Mouse (Mus musculus): ENCODE results near the gene Dctpp1. TPM values are rescaled to one million over a fixed set of nuclear protein-coding genes. Genes with fewer than 3 reads are reported as not detected.
A peak's percentile ranks its signal among the peaks of the same experiment; 100 is the strongest.

Gene Dctpp1
- polyA plus RNA-seq, 1 experiment from 2014 or later = 292 TPM

DNA sequence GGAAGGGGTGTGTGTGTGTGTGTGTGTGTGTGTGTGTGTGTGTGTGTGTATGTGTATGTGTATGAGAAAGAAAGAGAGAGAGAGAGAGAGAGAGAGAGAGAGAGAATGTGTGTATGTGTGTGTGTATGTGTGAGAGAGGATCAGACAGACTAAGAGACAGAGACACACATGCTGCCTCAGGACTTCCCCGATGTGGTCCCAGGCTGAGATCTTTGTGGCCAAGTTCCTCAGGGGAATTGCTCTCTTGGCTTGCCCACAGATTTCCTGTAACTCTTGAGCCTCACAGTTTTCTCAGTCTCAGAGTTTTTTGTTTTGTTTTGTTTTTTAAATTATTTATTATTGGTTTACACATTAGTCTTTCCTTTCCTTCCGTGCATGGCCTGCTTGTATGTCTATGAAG, 28.8 kb upstream of the Dctpp1 start:
- no peak overlapping the region for H3K9ac ChIP-seq (ENCODE audit: low read length)
- H3K4me1 ChIP-seq (ENCODE audit: control insufficient read depth, insufficient read depth, low read length) = no peaks in the 10 kb centered on the region
- H3K4me3 ChIP-seq (ENCODE audit: low read depth, low read length) = no peak overlapping the region

DNA sequence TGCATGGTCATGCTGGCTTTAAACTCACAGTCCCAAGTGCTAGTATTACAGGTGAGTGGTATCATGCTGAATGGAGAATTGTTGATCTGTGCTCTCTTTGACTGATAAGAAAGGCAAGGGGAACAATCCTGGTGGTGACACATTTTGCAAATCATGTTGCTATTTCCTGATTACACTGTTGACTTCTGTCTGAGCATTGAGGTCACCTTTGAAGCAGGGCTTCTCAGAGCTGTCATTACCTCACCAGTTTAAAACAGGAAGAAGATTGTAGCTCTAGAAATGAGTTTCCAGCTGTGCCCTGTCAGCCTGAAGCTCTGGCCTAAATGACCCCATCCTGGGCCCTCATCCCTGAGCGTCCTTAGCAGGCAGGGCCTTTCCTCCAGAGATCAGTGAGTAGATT, 27.4 kb upstream of the Dctpp1 start:
- Histone ChIP-seq H3K9ac (ENCODE audit: low read length) (no peak overlapping the region), H3K4me3 (ENCODE audit: low read depth, low read length) (no peak overlapping the region), H3K27me3 (ENCODE audit: control insufficient read depth, insufficient read depth, low read length) (no peaks in the 10 kb centered on the region), H3K9me3 (ENCODE audit: control insufficient read depth, low read length) (peaks cover 6% of the 10 kb centered on the region; the same call in 1 of the 2 replicates), H3K36me3 (ENCODE audit: control insufficient read depth, insufficient read depth, low read length) (no peaks in the 10 kb centered on the region), H3K4me2 (ENCODE audit: low read depth, severe bottlenecking) (no peak overlapping the region), H3K27ac (replicated peaks; ENCODE audit: low read depth, low read length) (no peak overlapping the region), H3K4me1 (ENCODE audit: control insufficient read depth, insufficient read depth, low read length) (no peaks in the 10 kb centered on the region)
- WGBS = 80% methylated on average over 1 of the region's 1 CpGs
- DNase-seq (ENCODE audit: low spot score) = no peak
- ATAC-seq (ENCODE audit: insufficient number of reproducible peaks, low FRiP score, low TSS enrichment, low read depth) = no peak

More for the DNA sequence above, 28.8 kb upstream of the Dctpp1 start:
- ATAC-seq (ENCODE audit: insufficient number of reproducible peaks, low FRiP score, low TSS enrichment, low read depth) (no peak), DNase-seq (ENCODE audit: low spot score) (no peak)
- Histone ChIP-seq H3K4me2 (ENCODE audit: low read depth, severe bottlenecking) (no peak overlapping the region), H3K27ac (replicated peaks; ENCODE audit: low read depth, low read length) (no peak overlapping the region), H3K9me3 (ENCODE audit: control insufficient read depth, low read length) (peaks cover 6% of the 10 kb centered on the region; the same call in 1 of the 2 replicates), H3K36me3 (ENCODE audit: control insufficient read depth, insufficient read depth, low read length) (no peaks in the 10 kb centered on the region), H3K27me3 (ENCODE audit: control insufficient read depth, insufficient read depth, low read length) (no peaks in the 10 kb centered on the region)
- 87% methylated on average over 2 of the region's 2 CpGs for WGBS

DNA sequence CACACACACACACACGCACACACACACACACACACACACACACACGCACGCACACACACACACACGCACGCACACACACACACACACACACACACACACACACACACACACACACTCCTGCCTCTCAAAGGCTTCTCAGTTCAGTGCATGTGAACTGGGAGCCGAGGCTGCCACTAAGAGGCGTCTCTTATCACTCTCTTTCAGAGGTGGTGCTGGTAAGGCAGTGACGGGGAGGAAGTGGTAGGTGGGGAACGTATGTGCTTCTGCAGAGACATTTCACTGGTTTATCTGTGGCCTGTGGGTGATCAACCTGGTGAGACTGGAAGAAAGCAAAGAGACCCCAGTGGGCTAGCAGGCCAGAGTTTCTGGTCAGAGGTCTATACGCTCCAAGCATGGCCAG, 24.6 kb upstream of the Dctpp1 start:
- H3K4me3 ChIP-seq (ENCODE audit: low read depth, low read length) = no peak overlapping the region
- H3K27ac ChIP-seq (replicated peaks; ENCODE audit: low read depth, low read length) = no peak overlapping the region
- no peak overlapping the region for H3K4me2 ChIP-seq (ENCODE audit: low read depth, severe bottlenecking)
- H3K27me3 ChIP-seq (ENCODE audit: control insufficient read depth, insufficient read depth, low read length) = no peaks in the 10 kb centered on the region
- no peaks in the 10 kb centered on the region for H3K4me1 ChIP-seq (ENCODE audit: control insufficient read depth, insufficient read depth, low read length)
- WGBS = 81% methylated on average over 5 of the region's 10 CpGs
- H3K9ac ChIP-seq (ENCODE audit: low read length) = no peak overlapping the region
- H3K36me3 ChIP-seq (ENCODE audit: control insufficient read depth, insufficient read depth, low read length) = no peaks in the 10 kb centered on the region
- H3K9me3 ChIP-seq (ENCODE audit: control insufficient read depth, low read length) = peaks cover 6% of the 10 kb centered on the region; the same call in 1 of the 2 replicates
- DNase-seq (ENCODE audit: low spot score) (no peak), ATAC-seq (ENCODE audit: insufficient number of reproducible peaks, low FRiP score, low TSS enrichment, low read depth) (no peak)

DNA sequence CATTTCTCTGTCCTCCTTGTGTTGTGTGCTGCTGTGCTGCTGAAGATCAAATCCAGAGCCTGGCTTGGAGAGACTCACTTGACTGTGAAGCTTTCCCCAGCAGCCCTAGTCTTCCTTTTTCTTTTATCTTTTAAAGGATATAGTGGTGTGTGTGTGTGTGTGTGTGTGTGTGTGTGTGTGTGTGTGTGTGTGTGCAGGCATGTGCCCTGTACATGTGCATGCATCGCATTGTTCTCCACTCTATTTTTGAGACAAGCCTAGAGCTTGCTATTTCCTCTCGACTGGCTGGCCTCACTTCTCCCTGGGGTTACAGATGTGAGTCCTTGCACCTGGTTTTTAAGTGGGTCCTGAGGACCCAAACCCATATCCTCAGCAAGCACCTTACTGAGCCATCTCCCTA, 21.7 kb upstream of the Dctpp1 start:
- Histone ChIP-seq H3K9ac (ENCODE audit: low read length) (no peak overlapping the region), H3K4me2 (ENCODE audit: low read depth, severe bottlenecking) (no peak overlapping the region), H3K27ac (replicated peaks; ENCODE audit: low read depth, low read length) (no peak overlapping the region), H3K9me3 (ENCODE audit: control insufficient read depth, low read length) (no peaks in the 10 kb centered on the region; the same call in 1 of the 2 replicates), H3K36me3 (ENCODE audit: control insufficient read depth, insufficient read depth, low read length) (no peaks in the 10 kb centered on the region), H3K4me3 (ENCODE audit: low read depth, low read length) (no peak overlapping the region), H3K4me1 (ENCODE audit: control insufficient read depth, insufficient read depth, low read length) (no peaks in the 10 kb centered on the region), H3K27me3 (ENCODE audit: control insufficient read depth, insufficient read depth, low read length) (no peaks in the 10 kb centered on the region)
- DNase-seq (ENCODE audit: low spot score) (no peak), ATAC-seq (ENCODE audit: insufficient number of reproducible peaks, low FRiP score, low TSS enrichment, low read depth) (no peak)
- WGBS = 86% methylated on average over 2 of the region's 2 CpGs

DNA sequence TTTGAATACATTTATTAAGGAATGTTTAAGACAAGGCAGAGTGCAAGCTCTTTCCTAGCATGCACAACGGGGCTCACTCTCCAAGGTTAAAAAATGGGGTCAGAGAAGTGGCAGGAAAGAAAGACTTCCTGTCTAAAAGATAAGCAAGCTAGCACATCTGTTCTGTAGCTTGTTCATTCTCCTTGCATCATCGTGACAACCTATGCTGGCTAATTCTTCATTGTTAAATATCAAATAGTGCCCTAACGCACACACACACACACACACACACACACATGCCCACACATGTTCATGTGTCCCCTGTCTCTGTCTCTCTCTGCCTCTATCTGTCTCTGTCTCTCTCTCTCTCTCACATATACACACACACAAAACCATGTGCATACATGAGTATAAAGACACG, 20.6 kb upstream of the Dctpp1 start:
- 80% methylated on average over 4 of the region's 4 CpGs for WGBS
- H3K4me3 ChIP-seq (ENCODE audit: low read depth, low read length) = no peak overlapping the region

DNA sequence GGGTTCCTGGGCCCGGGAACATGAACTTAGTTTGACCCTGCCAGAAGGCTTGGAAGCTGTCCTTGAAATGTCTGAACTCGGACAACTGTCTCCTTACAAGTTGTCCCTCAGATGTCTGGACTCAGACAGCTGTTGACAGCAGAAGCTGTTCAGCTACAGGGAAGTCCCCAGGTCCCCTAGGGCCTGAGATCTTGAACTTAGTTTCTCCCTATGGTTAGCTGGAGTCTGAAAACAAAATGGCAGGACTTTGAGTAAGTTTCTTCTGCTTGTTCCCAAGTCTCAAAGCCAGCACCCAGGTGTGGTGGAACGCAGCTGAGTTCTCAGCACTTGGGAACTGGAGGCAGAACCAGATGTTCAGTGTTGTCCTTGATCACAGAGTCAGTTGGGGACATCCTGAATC, 19.6 kb upstream of the Dctpp1 start:
- Histone ChIP-seq H3K36me3 (ENCODE audit: control insufficient read depth, insufficient read depth, low read length) (no peaks in the 10 kb centered on the region), H3K27ac (replicated peaks; ENCODE audit: low read depth, low read length) (no peak overlapping the region), H3K9ac (ENCODE audit: low read length) (no peak overlapping the region), H3K9me3 (ENCODE audit: control insufficient read depth, low read length) (no peaks in the 10 kb centered on the region), H3K4me3 (ENCODE audit: low read depth, low read length) (no peak overlapping the region), H3K4me2 (ENCODE audit: low read depth, severe bottlenecking) (no peak overlapping the region), H3K4me1 (ENCODE audit: control insufficient read depth, insufficient read depth, low read length) (no peaks in the 10 kb centered on the region), H3K27me3 (ENCODE audit: control insufficient read depth, insufficient read depth, low read length) (no peaks in the 10 kb centered on the region)
- ATAC-seq (ENCODE audit: insufficient number of reproducible peaks, low FRiP score, low TSS enrichment, low read depth) (no peak), DNase-seq (ENCODE audit: low spot score) (no peak)
- WGBS = 67% methylated on average over 3 of the region's 3 CpGs

More for the DNA sequence above, 20.6 kb upstream of the Dctpp1 start:
- DNase-seq (ENCODE audit: low spot score) (no peak), ATAC-seq (ENCODE audit: insufficient number of reproducible peaks, low FRiP score, low TSS enrichment, low read depth) (no peak)
- no peak overlapping the region for H3K4me2 ChIP-seq (ENCODE audit: low read depth, severe bottlenecking)
- no peaks in the 10 kb centered on the region for H3K9me3 ChIP-seq (ENCODE audit: control insufficient read depth, low read length)
- no peaks in the 10 kb centered on the region for H3K4me1 ChIP-seq (ENCODE audit: control insufficient read depth, insufficient read depth, low read length)
- H3K9ac ChIP-seq (ENCODE audit: low read length) = no peak overlapping the region
- no peak overlapping the region for H3K27ac ChIP-seq (replicated peaks; ENCODE audit: low read depth, low read length)
- H3K36me3 ChIP-seq (ENCODE audit: control insufficient read depth, insufficient read depth, low read length) = no peaks in the 10 kb centered on the region
- H3K27me3 ChIP-seq (ENCODE audit: control insufficient read depth, insufficient read depth, low read length) = no peaks in the 10 kb centered on the region

DNA sequence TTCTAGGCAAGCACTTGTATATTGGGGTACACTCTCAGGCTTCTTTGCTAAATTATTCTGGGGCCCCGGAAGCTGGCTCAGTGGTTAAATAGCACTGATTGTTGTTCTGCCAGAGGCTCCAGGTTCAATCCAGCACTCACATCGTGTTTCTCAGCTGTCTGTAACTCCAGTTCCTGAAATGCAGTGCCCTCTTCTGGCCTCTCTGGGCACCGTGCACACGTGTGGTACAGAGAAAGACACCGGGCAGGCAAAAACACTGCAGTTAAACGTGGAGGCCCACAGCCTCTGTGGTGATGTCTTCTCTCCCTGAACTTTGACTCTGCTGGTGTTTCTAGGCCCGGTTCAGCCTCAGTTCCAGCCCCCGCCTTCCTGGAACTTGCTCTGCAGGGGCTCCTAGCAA, 17.8 kb upstream of the Dctpp1 start:
- no peak for ATAC-seq (ENCODE audit: insufficient number of reproducible peaks, low FRiP score, low TSS enrichment, low read depth)
- no peaks in the 10 kb centered on the region for H3K9me3 ChIP-seq (ENCODE audit: control insufficient read depth, low read length)
- H3K27ac ChIP-seq (replicated peaks; ENCODE audit: low read depth, low read length) = no peak overlapping the region
- H3K4me2 ChIP-seq (ENCODE audit: low read depth, severe bottlenecking) = no peak overlapping the region
- no peaks in the 10 kb centered on the region for H3K4me1 ChIP-seq (ENCODE audit: control insufficient read depth, insufficient read depth, low read length)
- DNase-seq (ENCODE audit: low spot score) = peak; percentile 59
- 26% methylated on average over 8 of the region's 8 CpGs for WGBS
- H3K27me3 ChIP-seq (ENCODE audit: control insufficient read depth, insufficient read depth, low read length) = no peaks in the 10 kb centered on the region
- H3K36me3 ChIP-seq (ENCODE audit: control insufficient read depth, insufficient read depth, low read length) = no peaks in the 10 kb centered on the region
- H3K4me3 ChIP-seq (ENCODE audit: low read depth, low read length) = no peak overlapping the region
- no peak overlapping the region for H3K9ac ChIP-seq (ENCODE audit: low read length)

DNA sequence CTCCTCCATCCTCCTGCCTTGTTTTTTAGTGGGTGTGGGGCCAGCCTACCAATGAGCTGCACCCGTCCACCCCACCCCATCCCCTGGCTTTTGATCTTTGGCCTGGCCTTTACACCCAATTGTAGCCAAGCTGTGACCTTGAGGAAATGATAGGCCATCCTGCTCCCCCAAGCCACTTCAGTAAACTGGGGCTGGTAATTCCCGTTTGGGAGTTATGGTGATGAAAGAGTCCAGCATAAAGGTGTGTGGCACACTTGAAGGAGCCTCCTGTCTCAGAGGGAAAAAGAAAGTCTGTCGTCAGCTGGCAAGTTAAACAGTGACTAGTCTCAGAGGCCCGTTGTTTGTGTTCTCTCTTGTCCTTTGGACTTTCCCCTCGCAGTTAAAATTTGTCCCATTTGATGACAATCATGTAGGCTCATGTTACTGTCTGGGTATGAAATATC, 16.0 kb upstream of the Dctpp1 start:
- Histone ChIP-seq H3K4me1 (ENCODE audit: control insufficient read depth, insufficient read depth, low read length) (no peaks in the 10 kb centered on the region), H3K27me3 (ENCODE audit: control insufficient read depth, insufficient read depth, low read length) (no peaks in the 10 kb centered on the region), H3K27ac (replicated peaks; ENCODE audit: low read depth, low read length) (no peak overlapping the region), H3K9me3 (ENCODE audit: control insufficient read depth, low read length) (no peaks in the 10 kb centered on the region), H3K9ac (ENCODE audit: low read length) (no peak overlapping the region), H3K36me3 (ENCODE audit: control insufficient read depth, insufficient read depth, low read length) (peaks cover 5% of the 10 kb centered on the region; the same call in 1 of the 2 replicates), H3K4me3 (ENCODE audit: low read depth, low read length) (no peak overlapping the region), H3K4me2 (ENCODE audit: low read depth, severe bottlenecking) (no peak overlapping the region)
- WGBS = 63% methylated on average over 5 of the region's 5 CpGs
- DNase-seq (ENCODE audit: low spot score) (no peak), ATAC-seq (ENCODE audit: insufficient number of reproducible peaks, low FRiP score, low TSS enrichment, low read depth) (no peak)

Data from limb, embryonic 11.5 days (tissue).